Mouse (Mus musculus) liver, embryonic 14.5 days (tissue): ENCODE measurements around the gene Paqr7. TPM values are rescaled to one million over a fixed set of nuclear protein-coding genes. Genes with fewer than 3 reads are reported as not detected.

Experiments
- ATAC-seq: fragments of 200-750 bp; cut with Nextera tagmentation; 2 replicates; pipeline ENCODE4 v1.8.0; 2017; ENCODE audit warnings: moderate number of reproducible peaks, mild to moderate bottlenecking, moderate library complexity; ENCODE audit not compliant: insufficient read depth
- DNase-seq, 3 experiments: peaks; one replicate each; pipeline ENCODE4 v3.0.0-alpha.2; 2012 to 2013; ENCODE audit warnings: low read depth in 3 of 3, low spot score in 3 of 3
- H3K27ac ChIP-seq: fragments of 300-500 bp; sonication (generic); 2 replicates; pipeline ENCODE4 v1.5.1; 2014; ENCODE audit warnings: moderate library complexity, mild to moderate bottlenecking, control low read depth, inconsistent platforms
- H3K27me3 ChIP-seq: fragments of 300-500 bp; sonication (generic); 2 replicates; pipeline ENCODE4 v1.6.1; 2014; ENCODE audit warnings: mild to moderate bottlenecking, low read length, moderate library complexity; ENCODE audit not compliant: control insufficient read depth, insufficient read depth
- H3K36me3 ChIP-seq: fragments of 300-500 bp; sonication (generic); replicated peaks from 2 replicates; pipeline ENCODE4 v1.6.1; 2014; ENCODE audit warnings: low read depth; ENCODE audit not compliant: control insufficient read depth, insufficient read depth
- H3K4me1 ChIP-seq, 2 experiments: fragments of 200-500 bp in 1 of 2; fragments of 300-500 bp in 1 of 2; sonication (generic) in 1 of 2; replicated peaks; 2 replicates each; pipeline ENCODE4 v1.6.1; 2012 to 2014; ENCODE audit warnings: antibody characterized with exemption in 1 of 2, inconsistent platforms in 1 of 2, low read length in 1 of 2; ENCODE audit not compliant: control insufficient read depth in 2 of 2, insufficient read depth in 2 of 2
- H3K4me2 ChIP-seq: fragments of 300-500 bp; sonication (generic); 2 replicates; pipeline ENCODE4 v1.6.1; 2014; ENCODE audit warnings: low read depth, mild to moderate bottlenecking, control low read depth, moderate library complexity
- H3K4me3 ChIP-seq, 2 experiments: fragments of 200-500 bp in 1 of 2; fragments of 300-500 bp in 1 of 2; sonication (generic) in 1 of 2; 2 replicates each; pipeline ENCODE4 v1.5.1; 2012 to 2014; ENCODE audit warnings: low read depth in 2 of 2, low read length in 2 of 2, mild to moderate bottlenecking in 2 of 2, control low read depth in 1 of 2, inconsistent platforms in 1 of 2, moderate library complexity in 1 of 2; ENCODE audit not compliant: insufficient read depth in 1 of 2
- H3K9ac ChIP-seq: fragments of 300-500 bp; sonication (generic); replicated peaks from 2 replicates; pipeline ENCODE4 v1.6.1; 2014; ENCODE audit warnings: mild to moderate bottlenecking, control low read depth, moderate library complexity
- H3K9me3 ChIP-seq: fragments of 300-500 bp; sonication (generic); 2 replicates; pipeline ENCODE4 v1.6.1; 2016; ENCODE audit warnings: low read length, mixed read lengths; ENCODE audit not compliant: control insufficient read depth
- CTCF ChIP-seq: IDR thresholded peaks from 2 replicates; pipeline ENCODE4 v1.5.1; 2016; ENCODE audit warnings: antibody characterized with exemption, low read depth, control low read depth
- EP300 ChIP-seq: IDR thresholded peaks from 2 replicates; pipeline ENCODE4 v1.6.1; 2016; ENCODE audit warnings: antibody characterized with exemption, low read depth
- WGBS: fragments of 180-500 bp; shearing (Covaris S2); extraction: QIAGEN DNeasy Blood & Tissue Kit; methylation state at CpG from one replicate; pipeline ENCODE4 v1.1.7; 2014; ENCODE audit not compliant: insufficient replicate concordance; 5-methylcytosine and 5-hydroxymethylcytosine counted together
- polyA plus RNA-seq, 2 experiments: library from polyadenylated mRNA; depleted of rRNA in 1 of 2; stranded (reverse) in 1 of 2; unstranded in 1 of 2; fragments of >200 nt; fragmentation: Nextera tagmentation in 1 of 2; extraction: Ambion mirVana in 1 of 2; gene quantifications; 2 replicates each; pipeline versions ENCODE4 v1.2.1 to v1.2.3; 2012 to 2014

Paqr7 gene
- polyA plus RNA-seq, 2 experiments, result 1.9 to 4.1 TPM

DNA sequence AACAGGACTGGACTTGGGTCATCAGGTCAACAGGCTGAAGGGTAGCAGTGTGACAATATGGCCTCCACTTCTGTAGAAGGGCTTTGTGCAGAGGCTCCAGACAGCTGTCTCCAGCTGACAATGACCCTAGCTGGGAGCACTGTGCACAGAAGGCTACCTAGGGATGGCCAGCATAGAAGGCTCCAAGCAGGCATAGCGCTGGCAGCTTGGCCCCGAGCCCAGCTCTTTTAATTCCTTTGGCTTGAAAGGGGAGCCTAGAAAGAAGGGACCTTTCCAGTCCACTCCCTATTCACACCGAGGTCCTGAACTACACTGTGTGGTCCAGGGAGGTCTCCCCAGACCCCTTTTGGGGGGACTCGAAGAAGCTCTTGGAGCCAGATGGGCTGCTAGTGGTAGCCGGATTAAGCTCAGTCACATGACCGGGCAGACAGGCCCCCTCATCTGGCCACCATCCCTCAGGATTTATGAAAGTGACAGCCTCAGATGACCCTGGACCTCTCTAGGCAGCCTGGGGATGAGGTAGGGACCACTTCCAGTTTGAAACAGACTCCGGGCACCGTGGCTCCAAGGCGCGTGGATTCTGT is 42.6 kb downstream of the Paqr7 start:
- no peak overlapping the region for H3K4me2 ChIP-seq
- no peak overlapping the region for H3K27ac ChIP-seq
- peaks cover 6% of the 10 kb centered on the region in 2 experiments for H3K4me1 ChIP-seq
- no peak for DNase-seq
- no peak overlapping the region for H3K9ac ChIP-seq
- H3K9me3 ChIP-seq, result no peaks in the 10 kb centered on the region
- no peak for TF ChIP-seq EP300
- no peak for TF ChIP-seq CTCF
- H3K27me3 ChIP-seq, result no peaks in the 10 kb centered on the region
- no peak overlapping the region for H3K4me3 ChIP-seq
- 71% methylated on average over 10 of the region's 10 CpGs for WGBS
- no peak for ATAC-seq
- H3K36me3 ChIP-seq, result no peaks in the 10 kb centered on the region

DNA sequence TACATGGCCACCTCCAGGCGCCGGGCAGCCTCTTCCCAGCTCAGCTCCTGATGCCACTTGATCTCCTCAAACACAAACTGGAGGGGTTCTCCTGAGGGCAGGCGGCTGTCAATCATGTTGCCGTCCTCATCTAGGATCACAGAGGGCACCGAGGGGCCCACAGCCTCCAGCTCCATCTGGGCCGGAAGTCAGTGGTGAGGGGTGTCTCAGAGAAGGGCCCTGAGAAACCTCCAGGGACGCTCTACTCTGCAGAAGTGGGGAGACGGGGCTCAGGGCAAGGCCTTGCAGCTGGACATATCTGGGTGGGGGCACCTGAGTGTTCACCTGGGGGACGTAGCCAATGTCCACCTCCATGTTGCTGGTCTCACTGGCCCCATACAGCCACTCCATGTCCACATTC is 46.2 kb downstream of the Paqr7 start:
- Histone ChIP-seq H3K4me3 (no peak overlapping the region), H3K4me1 (no peaks in the 10 kb centered on the region; a peak in 1 of 4 replicates), H3K4me2 (no peak overlapping the region), H3K27ac (no peak overlapping the region), H3K27me3 (no peaks in the 10 kb centered on the region), H3K9me3 (no peaks in the 10 kb centered on the region), H3K9ac (no peak overlapping the region), H3K36me3 (no peaks in the 10 kb centered on the region)
- WGBS, result 72% methylated on average over 9 of the region's 9 CpGs
- TF ChIP-seq CTCF (no peak), EP300 (no peak)
- DNase-seq (no peak), ATAC-seq (no peak)

DNA sequence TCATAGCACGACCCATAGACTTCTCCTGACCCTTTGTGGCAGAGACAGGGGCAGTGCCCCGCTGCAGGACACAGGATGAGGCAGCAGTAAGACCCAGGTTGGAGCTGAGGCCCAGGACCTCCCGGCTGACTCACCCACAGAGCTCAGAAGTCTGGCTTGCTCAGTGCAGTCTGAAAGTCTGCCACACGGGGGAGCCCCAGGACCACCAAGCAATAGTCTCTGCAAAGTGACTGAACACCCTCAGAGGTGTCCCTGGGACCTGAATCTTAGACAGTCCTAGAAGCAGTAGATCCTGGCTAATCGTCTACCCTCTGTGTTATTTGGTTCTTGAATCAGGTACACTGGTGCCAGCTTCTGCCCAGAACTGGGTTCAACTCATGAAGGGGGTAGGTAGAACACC is 46.8 kb downstream of the Paqr7 start:
- 3% methylated on average over 5 of the region's 5 CpGs for WGBS
- Histone ChIP-seq H3K9me3 (no peaks in the 10 kb centered on the region), H3K27me3 (no peaks in the 10 kb centered on the region), H3K36me3 (no peaks in the 10 kb centered on the region), H3K9ac (no peak overlapping the region), H3K4me3 (no peak overlapping the region), H3K27ac (no peak overlapping the region), H3K4me2 (no peak overlapping the region), H3K4me1 (peaks cover 0 to 3% of the 10 kb centered on the region in 2 experiments; a peak in 1 of 4 replicates)
- ATAC-seq (peak; percentile 44; the same call in 1 of the 2 replicates), DNase-seq (peak; percentile 61 to 70 (median 61))
- TF ChIP-seq CTCF (peak; percentile 97), EP300 (no peak)

DNA sequence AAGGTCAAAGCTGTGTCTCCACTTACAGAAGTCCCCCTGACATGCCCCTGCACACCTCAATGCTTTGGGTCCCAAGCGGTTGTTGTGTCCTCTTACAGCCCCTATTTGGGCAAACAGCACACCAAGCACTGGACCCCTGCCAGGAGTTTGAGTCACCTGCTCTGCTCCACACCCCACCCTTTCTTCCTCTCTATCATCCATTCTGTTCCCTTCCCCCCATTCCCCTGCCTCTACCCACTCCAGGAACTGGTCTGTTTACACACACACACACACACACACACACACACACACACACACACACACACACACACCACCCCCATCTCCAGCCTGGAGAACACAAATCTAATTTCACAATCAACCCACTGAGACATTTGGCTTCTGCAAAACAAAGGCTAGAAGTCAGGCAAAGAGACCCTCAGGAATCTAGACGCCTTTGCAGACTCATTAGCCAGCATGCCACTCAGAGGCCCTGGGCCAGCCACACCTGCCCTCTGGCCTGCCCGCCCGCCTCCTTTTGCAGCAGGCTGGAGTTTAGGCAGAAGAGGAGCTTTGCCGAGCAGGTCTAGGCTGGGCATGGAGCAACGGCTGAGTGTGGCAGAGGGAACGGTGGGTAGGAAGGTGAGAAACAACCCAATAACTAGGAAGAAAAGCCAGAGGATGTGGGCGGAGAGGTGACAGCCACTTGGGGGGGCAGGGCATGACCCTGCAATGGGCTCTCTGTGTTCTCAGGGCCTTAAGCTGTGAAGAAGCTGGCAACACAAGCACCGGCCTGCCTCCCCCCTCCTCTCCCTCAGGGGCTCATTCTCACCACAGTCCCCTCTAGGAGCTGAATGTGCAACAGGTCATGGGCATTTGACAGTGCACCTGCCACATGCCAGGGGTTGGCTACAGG is 50.6 kb downstream of the Paqr7 start:
- Histone ChIP-seq H3K4me1 (peaks cover 4 to 12% of the 10 kb centered on the region in 2 experiments; a peak in 3 of 4 replicates), H3K4me3 (no peak overlapping the region), H3K36me3 (no peaks in the 10 kb centered on the region), H3K27ac (no peak overlapping the region), H3K27me3 (no peaks in the 10 kb centered on the region), H3K4me2 (no peak overlapping the region), H3K9ac (no peak overlapping the region), H3K9me3 (peaks cover 3% of the 10 kb centered on the region; the same call in 1 of the 2 replicates)
- ATAC-seq (no peak), DNase-seq (no peak)
- 64% methylated on average over 9 of the region's 9 CpGs for WGBS
- TF ChIP-seq CTCF (no peak), EP300 (no peak)

DNA sequence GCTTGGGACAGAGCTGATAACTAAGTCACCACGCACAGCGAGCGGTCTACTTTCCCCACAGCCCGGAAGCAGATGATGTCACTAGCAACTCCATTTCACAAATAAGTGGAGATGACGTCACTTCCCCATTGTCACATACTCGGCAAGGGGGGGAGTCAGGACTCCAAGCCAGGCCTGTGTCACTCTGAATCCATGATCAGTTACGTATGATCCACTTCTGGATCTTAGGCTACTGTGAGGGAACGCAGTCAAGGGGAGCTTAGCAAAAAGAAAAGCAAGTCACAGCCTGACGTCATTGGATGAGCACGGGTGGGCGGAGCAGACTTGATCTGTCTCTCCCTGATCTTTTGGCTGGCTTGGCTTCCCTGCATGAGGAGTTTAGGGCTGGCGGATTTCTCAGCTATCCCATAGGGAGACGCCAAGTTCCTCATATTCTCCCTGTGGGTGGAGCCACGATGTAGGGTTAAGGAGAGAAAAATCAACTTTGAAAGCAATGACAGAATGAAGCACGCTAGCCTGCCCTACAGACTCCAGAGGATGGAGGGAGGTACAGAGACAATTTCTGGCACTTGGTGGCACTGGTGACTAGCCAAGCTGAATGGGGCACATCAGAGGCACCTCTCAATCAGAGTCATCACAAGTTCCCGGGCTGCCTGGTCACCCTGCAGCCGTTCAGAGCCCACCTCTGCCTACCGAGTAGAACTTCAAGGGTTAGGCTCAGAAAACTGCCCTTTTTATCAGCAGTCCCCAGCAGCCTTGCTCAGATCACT is 51.9 kb downstream of the Paqr7 start:
- 39% methylated on average over 18 of the region's 18 CpGs for WGBS
- Histone ChIP-seq H3K36me3 (no peaks in the 10 kb centered on the region), H3K9ac (no peak overlapping the region), H3K4me2 (peak overlapping the region; percentile 26; the same call in 1 of the 2 replicates), H3K27me3 (no peaks in the 10 kb centered on the region), H3K4me1 (peaks cover 7 to 14% of the 10 kb centered on the region in 2 experiments), H3K9me3 (peaks cover 3% of the 10 kb centered on the region; the same call in 1 of the 2 replicates), H3K4me3 (no peak overlapping the region), H3K27ac (no peak overlapping the region)
- no peak for TF ChIP-seq EP300
- TF ChIP-seq CTCF, result no peak
- DNase-seq (peak in 2 of 3 experiments; percentile 37 to 47), ATAC-seq (peak; percentile 36; the same call in 1 of the 2 replicates)
